In genomic region chr5:113195907-113196306, GRCm38 (mm10) we compare ENCODE assay signal across 18 mouse cellular contexts. TPM values are rescaled to one million over a fixed set of nuclear protein-coding genes. Genes with fewer than 3 reads are reported as not detected.
A peak's percentile ranks its signal among the peaks of the same experiment; 100 is the strongest.
DNase-seq lines count a peak whose midpoint lies in the region; ATAC-seq and TF ChIP-seq lines count a peak whose summit lies in the region.
"Had no signal": no experiment of that assay in that cellular context is flagged by ENCODE, and none has a peak within 500 bp of the region (broad histone marks: within the 10 kb centered on the region; RNA-seq: fewer than 3 reads in every experiment).

No protein-coding gene starts in this region.

- H3K27me3 ChIP-seq in forebrain, embryonic 15.5 days = no peaks in the 10 kb centered on the region
- H3K27me3 ChIP-seq in forebrain, embryonic 11.5 days (ENCODE audit: control insufficient read depth, insufficient read depth, low read length) = no peaks in the 10 kb centered on the region
- no peaks in the 10 kb centered on the region for H3K27me3 ChIP-seq in kidney, embryonic 15.5 days
- no peaks in the 10 kb centered on the region for H3K27me3 ChIP-seq in kidney, adult 2 months (replicated peaks; ENCODE audit: control insufficient read depth, insufficient read depth, low read length)
- H3K27me3 ChIP-seq: neural tube, embryonic 15.5 days had no signal

- H3K36me3 ChIP-seq in forebrain, embryonic 15.5 days = no peaks in the 10 kb centered on the region
- H3K36me3 ChIP-seq in forebrain, embryonic 11.5 days (ENCODE audit: control insufficient read depth, insufficient read depth, low read length) = no peaks in the 10 kb centered on the region
- H3K36me3 ChIP-seq in kidney, embryonic 15.5 days = peaks cover 10% of the 10 kb centered on the region
- H3K36me3 ChIP-seq in kidney, adult 2 months (ENCODE audit: control insufficient read depth, insufficient read depth, low read length) = no peaks in the 10 kb centered on the region
- H3K36me3 ChIP-seq: G1E; neural tube, embryonic 15.5 days had no signal

- no peak overlapping the region for H3K4me3 ChIP-seq in forebrain, embryonic 15.5 days
- H3K4me3 ChIP-seq in forebrain, embryonic 11.5 days (ENCODE audit: low read depth, low read length) = no peak overlapping the region
- no peak overlapping the region for H3K4me3 ChIP-seq in kidney, embryonic 15.5 days (replicated peaks)
- no peak overlapping the region for H3K4me3 ChIP-seq in kidney, adult 2 months (ENCODE audit: insufficient read depth, low read depth, low read length)
- H3K4me3 ChIP-seq: erythroblast, embryonic 14.5 days; megakaryocyte, embryonic 14.5 days; neural tube, embryonic 15.5 days had no signal

- H3K4me1 ChIP-seq in forebrain, embryonic 15.5 days = peaks cover 20% of the 10 kb centered on the region
- 0 out of 2 replicates have a peak, but pooled peaks cover 1% of the 10 kb centered on the region for H3K4me1 ChIP-seq in forebrain, embryonic 11.5 days (replicated peaks; ENCODE audit: control insufficient read depth, insufficient read depth, low read length)
- H3K4me1 ChIP-seq in kidney, embryonic 15.5 days = peaks cover 49% of the 10 kb centered on the region
- peaks cover 7% of the 10 kb centered on the region; the same call in 1 of the 2 replicates for H3K4me1 ChIP-seq in kidney, adult 2 months (ENCODE audit: control insufficient read depth, insufficient read depth, low read length)
- H3K4me1 ChIP-seq: megakaryocyte, embryonic 14.5 days had no signal

- H3K4me2 ChIP-seq in forebrain, embryonic 15.5 days (replicated peaks) = no peak overlapping the region
- no peak overlapping the region for H3K4me2 ChIP-seq in forebrain, embryonic 11.5 days (ENCODE audit: low read depth, low read length, severe bottlenecking)
- no peak overlapping the region for H3K4me2 ChIP-seq in kidney, embryonic 15.5 days
- H3K4me2 ChIP-seq: neural tube, embryonic 15.5 days had no signal

- TF ChIP-seq POLR2A in kidney, adult 2 months (IDR thresholded peaks at IDR 0.05; ENCODE audit: low read depth, low read length) = no peak

- H3K27ac ChIP-seq in forebrain, embryonic 15.5 days (replicated peaks) = peak overlapping the region; percentile 82
- H3K27ac ChIP-seq in forebrain, embryonic 11.5 days (ENCODE audit: low read depth, low read length) = no peak overlapping the region
- 0 out of 2 replicates have a peak overlapping the region, but pooled peaks have one; percentile 2 for H3K27ac ChIP-seq in kidney, embryonic 15.5 days
- no peak overlapping the region for H3K27ac ChIP-seq in kidney, adult 2 months (ENCODE audit: insufficient read depth, low read depth, low read length)
- H3K27ac ChIP-seq: neural tube, embryonic 15.5 days had no signal

- DNase-seq in forebrain, embryonic 11.5 days (ENCODE audit: low spot score) = no peak
- no peak for DNase-seq in kidney, adult 2 months
- peak; percentile 65 for DNase-seq in right cerebral cortex, adult 18-20 months
- DNase-seq in right cerebral cortex, postnatal 14 days = no peak
- DNase-seq in right cerebral cortex, postnatal 36 days (ENCODE audit: low spot score in 2 of 2) = peak; percentile 39 to 52
- no peak for DNase-seq in c-Kit-positive CD71-positive TER-119-positive erythroid progenitor cells, embryonic 14.5 days (ENCODE audit: low spot score)
- DNase-seq: adrenal gland, adult 8-10 months; gastrocnemius, postnatal 25 days; heart, postnatal 36 days had no signal

- no peak for TF ChIP-seq CTCF in kidney, adult 2 months (conservative IDR thresholded peaks at IDR 0.05; ENCODE audit: insufficient read depth, insufficient read length, low read depth, low read length)

- WGBS in forebrain, embryonic 15.5 days = 74% methylated on average over 6 of the region's 6 CpGs
- 90% methylated on average over 6 of the region's 6 CpGs for WGBS in forebrain, embryonic 11.5 days
- WGBS in kidney, embryonic 15.5 days = 87% methylated on average over 6 of the region's 6 CpGs
- 91% methylated on average over 6 of the region's 6 CpGs for WGBS in kidney, adult 2 months

- no peaks in the 10 kb centered on the region for H3K9me3 ChIP-seq in forebrain, embryonic 15.5 days
- no peaks in the 10 kb centered on the region for H3K9me3 ChIP-seq in forebrain, embryonic 11.5 days (ENCODE audit: control insufficient read depth, low read length)
- no peaks in the 10 kb centered on the region for H3K9me3 ChIP-seq in kidney, embryonic 15.5 days (replicated peaks)
- H3K9me3 ChIP-seq: megakaryocyte, embryonic 14.5 days; neural tube, embryonic 15.5 days had no signal

- no peak for ATAC-seq in forebrain, embryonic 15.5 days (replicated peaks)
- ATAC-seq in forebrain, embryonic 11.5 days (replicated peaks; ENCODE audit: low FRiP score) = no peak
- no peak for ATAC-seq in kidney, embryonic 15.5 days (replicated peaks; ENCODE audit: low FRiP score)
- ATAC-seq: lung, postnatal 0 days had no signal

- no peak overlapping the region for H3K9ac ChIP-seq in forebrain, embryonic 15.5 days (replicated peaks)
- no peak overlapping the region for H3K9ac ChIP-seq in forebrain, embryonic 11.5 days (ENCODE audit: low read length)
- H3K9ac ChIP-seq in kidney, embryonic 15.5 days = no peak overlapping the region
- H3K9ac ChIP-seq: neural tube, embryonic 15.5 days had no signal

RNA-seq across cellular contexts. Expression of gene 2900026A02Rik, which starts 25.1 kb away (rescaled TPM):
- polyA plus RNA-seq in forebrain, embryonic 15.5 days (2015; fragmentation: Nextera tagmentation; extraction: Ambion mirVana) = 4.4 and 4.9 TPM in 2 replicates
- polyA plus RNA-seq in forebrain, embryonic 11.5 days (2014; fragmentation: Nextera tagmentation; extraction: Ambion mirVana) = 2.2 and 3.4 TPM in 2 replicates
- 7.0 and 7.5 TPM in 2 replicates for polyA plus RNA-seq in kidney, embryonic 15.5 days (2015; fragmentation: Nextera tagmentation; extraction: Ambion mirVana)
- polyA plus RNA-seq in kidney, adult 2 months (2012; rRNA removed) = 14.3 and 15.0 TPM in 2 replicates
- polyA plus RNA-seq: G1E had no signal

RNA-seq across cellular contexts. Expression of gene Tmem211, which starts 30.8 kb away (rescaled TPM):
- not detected in 2 replicates for polyA plus RNA-seq in forebrain, embryonic 15.5 days (2015; fragmentation: Nextera tagmentation; extraction: Ambion mirVana)
- polyA plus RNA-seq in forebrain, embryonic 11.5 days (2014; fragmentation: Nextera tagmentation; extraction: Ambion mirVana) = 0.20 TPM in 1 of 2 replicates, not detected in the other
- 0.19 TPM in 1 of 2 replicates, not detected in the other for polyA plus RNA-seq in kidney, embryonic 15.5 days (2015; fragmentation: Nextera tagmentation; extraction: Ambion mirVana)
- polyA plus RNA-seq in kidney, adult 2 months (2012; rRNA removed) = not detected in 2 replicates
- polyA plus RNA-seq: erythroblast, embryonic 14.5 days; G1E; liver, adult 2 months; lung, postnatal 0 days; neural tube, embryonic 15.5 days; thymus, postnatal 0 days had no signal

Comparison
In these comparisons a context has a peak if more than half of its experiments do, and no peak if none do; other contexts are left out.
1. H3K27ac ChIP-seq: peak in forebrain, embryonic 15.5 days (single experiment) and kidney, embryonic 15.5 days (single experiment); none in forebrain, embryonic 11.5 days (single experiment) and kidney, adult 2 months (single experiment).
2. DNase-seq: peak in right cerebral cortex, adult 18-20 months (single experiment) and right cerebral cortex, postnatal 36 days (2 of 2); none in forebrain, embryonic 11.5 days (single experiment), kidney, adult 2 months (single experiment), right cerebral cortex, postnatal 14 days (single experiment) and c-Kit-positive CD71-positive TER-119-positive erythroid progenitor cells, embryonic 14.5 days (single experiment).